Mouse (Mus musculus) cortical plate, adult 2 months (tissue): ENCODE measurements at regions not wholly inside any gene's neighbourhood (a gene's known extent, or its start where the extent isn't known, plus 50 kb on each side); places are given as distances from the start of the nearest gene placed in this dataset.

Experiments
- CTCF ChIP-seq: fragments of 200-500 bp; IDR thresholded peaks from 2 replicates; pipeline ENCODE4 v1.5.1; 2011; ENCODE audit warnings: mild to moderate bottlenecking, control low read depth, low read length; ENCODE audit not compliant: insufficient read depth; ENCODE audit errors: extremely low read depth
- POLR2A ChIP-seq: fragments of 200-500 bp; IDR thresholded peaks from 2 replicates; pipeline ENCODE4 v1.6.1; 2011; ENCODE audit warnings: mild to moderate bottlenecking, low read length, control low read depth; ENCODE audit not compliant: insufficient read depth; ENCODE audit errors: extremely low read depth

GRCm38 (mm10) chr10:17237463-17237862, 485.6 kb upstream of the Cited2 start:
- no peak for TF ChIP-seq CTCF
- TF ChIP-seq POLR2A = no peak
